Mouse (Mus musculus): ENCODE results near the gene Mettl24.
A peak's percentile ranks its signal among the peaks of the same experiment; 100 is the strongest.

Gene Mettl24

GRCm38 (mm10) chr10:40684326-40684725, 1.2 kb downstream of the Mettl24 start:
- DNase-seq (ENCODE audit: low read depth, low spot score), result no peak

- no peak for DNase-seq (ENCODE audit: low read depth, low spot score)
These were observed 2.6 kb downstream of the Mettl24 start for GRCm38 (mm10) chr10:40685641-40686040.

DNA sequence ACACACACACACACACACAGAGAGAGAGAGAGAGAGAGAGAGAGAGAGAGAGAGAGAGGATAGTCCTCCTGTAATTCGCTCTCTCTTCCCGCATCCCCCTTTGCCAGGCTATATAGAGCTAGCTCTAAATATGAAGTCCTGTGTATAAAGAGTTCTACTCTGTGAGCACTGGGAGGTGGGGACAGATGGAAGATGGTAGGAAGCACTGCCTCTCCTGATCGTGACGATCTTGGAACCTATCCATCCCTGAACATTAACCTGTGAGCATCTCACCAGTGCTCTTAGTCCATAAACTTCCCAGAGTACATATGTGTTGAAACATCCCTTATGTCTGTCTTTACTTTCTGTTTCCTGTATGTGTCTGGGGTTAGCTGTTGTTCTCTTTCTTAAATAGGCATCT, 3.9 kb downstream of the Mettl24 start:
- DNase-seq (ENCODE audit: low read depth, low spot score), result no peak

DNA sequence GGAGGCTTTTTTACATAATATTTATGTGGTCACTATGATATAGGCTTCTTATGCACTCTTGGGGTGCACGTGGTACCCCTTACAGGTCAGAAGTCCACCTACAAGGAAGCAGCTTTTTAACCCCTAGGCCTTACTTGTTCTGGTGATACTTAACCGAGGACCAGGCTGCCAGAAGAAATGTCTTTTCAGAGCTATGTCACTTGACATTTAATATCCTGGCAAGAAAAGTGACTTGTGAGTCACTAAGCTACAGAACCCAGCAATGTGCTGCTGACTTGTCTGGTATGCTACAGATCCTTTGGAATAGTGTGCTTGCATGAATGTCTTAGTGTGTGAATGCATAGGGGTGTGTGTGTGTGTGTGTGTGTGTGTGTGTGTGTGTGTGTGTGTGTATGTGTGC, 4.3 kb downstream of the Mettl24 start:
- no peak for DNase-seq (ENCODE audit: low read depth, low spot score)

- DNase-seq (ENCODE audit: low read depth, low spot score), result no peak
These were observed 5.2 kb downstream of the Mettl24 start for GRCm38 (mm10) chr10:40688266-40688665.

- no peak for DNase-seq (ENCODE audit: low read depth, low spot score)
These were observed 5.8 kb downstream of the Mettl24 start for GRCm38 (mm10) chr10:40688873-40689272.

DNA sequence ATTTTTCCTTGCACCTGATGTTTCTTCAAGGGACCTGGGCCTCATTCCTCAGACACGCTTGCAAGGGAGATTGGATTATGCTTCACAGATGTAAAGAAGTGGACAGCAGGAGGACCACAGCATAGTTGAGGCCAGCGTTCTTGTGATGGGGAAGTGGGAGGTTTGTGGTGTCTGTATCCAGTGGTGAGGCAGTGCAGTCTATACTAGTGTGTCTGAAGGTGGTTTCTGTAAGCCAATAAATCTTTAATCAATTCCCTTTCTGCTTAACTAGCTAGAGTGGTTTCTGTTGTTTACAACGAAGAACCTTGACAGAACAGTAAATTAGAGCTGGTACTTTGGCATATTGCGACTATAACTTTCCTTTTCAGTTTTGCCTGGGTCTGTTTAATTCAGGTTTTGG, 15.6 kb downstream of the Mettl24 start:
- DNase-seq (ENCODE audit: low read depth, low spot score), result no peak

- DNase-seq (ENCODE audit: low read depth, low spot score), result no peak
These were observed 28.0 kb downstream of the Mettl24 start for GRCm38 (mm10) chr10:40711127-40711526.

DNA sequence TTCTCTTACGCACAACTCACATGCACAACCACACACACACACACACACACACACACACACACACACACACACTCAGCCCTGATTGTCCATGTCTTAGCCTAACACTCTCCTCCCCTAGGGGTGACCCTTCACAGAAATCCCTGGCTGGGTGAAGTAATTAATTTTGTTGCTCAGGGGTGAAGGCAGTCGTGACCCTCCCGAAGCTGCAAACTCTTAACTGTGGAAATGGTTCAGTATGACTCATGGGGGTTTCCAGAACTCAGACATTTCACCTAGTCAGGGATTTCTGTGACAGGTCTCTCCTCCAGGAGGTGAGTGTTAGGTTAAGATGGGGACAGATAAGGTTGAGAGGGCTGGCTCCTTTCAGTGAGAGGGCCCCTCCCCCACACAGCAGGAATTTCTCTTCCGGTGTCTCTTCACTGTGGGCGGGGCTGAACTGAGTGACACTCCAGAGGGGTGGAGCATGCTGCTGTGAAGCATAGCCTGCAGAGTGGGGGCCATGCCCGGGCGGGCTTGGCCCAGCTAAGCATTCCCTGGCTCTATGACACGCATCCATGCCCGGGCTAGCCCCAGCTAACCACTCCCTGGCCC, 30.0 kb downstream of the Mettl24 start:
- DNase-seq (ENCODE audit: low read depth, low spot score), result peak; percentile 39

DNA sequence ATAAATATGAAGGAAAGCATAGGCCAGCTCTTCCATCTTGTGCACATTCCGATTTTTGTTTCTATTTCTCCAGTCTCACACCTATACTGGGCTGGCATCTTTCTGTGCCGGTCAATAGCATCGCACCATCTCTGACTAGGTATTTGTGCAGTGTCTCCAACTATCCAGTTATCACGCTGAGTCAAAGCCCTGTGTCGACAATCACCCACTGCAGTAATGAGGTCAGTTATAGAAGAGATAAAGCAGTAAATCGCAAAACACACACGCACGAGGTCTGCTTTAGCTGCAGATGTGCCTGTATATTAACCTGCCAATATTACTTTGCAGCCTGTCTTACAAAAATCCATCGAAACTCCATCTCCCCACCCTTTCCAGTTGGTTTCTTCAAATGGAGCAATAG, 30.7 kb downstream of the Mettl24 start:
- no peak for DNase-seq (ENCODE audit: low read depth, low spot score)

DNA sequence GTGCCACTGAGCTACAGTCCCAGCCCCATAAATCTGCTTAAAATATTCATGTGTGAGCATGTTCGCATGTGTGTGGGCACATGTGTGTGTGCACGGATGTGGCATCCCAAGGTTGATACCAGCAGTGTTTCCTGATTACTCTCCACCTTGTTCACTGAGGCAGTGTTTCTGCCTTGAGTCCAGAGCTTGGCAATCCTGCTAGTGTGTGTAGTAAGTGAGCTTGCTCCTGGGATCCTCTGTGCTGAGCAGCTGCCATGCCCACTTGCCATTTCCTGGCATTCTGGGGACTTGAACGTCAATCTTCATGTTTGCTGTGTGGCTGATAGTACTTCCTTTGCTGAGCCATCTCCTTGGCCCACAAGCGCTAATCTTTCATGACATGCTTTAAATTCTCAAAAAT, 32.1 kb downstream of the Mettl24 start:
- DNase-seq (ENCODE audit: low read depth, low spot score), result no peak

- no peak for DNase-seq (ENCODE audit: low read depth, low spot score)
These were observed 33.2 kb downstream of the Mettl24 start for GRCm38 (mm10) chr10:40716296-40716695.

- no peak for DNase-seq (ENCODE audit: low read depth, low spot score)
These were observed 33.6 kb downstream of the Mettl24 start for GRCm38 (mm10) chr10:40716713-40717112.

DNA sequence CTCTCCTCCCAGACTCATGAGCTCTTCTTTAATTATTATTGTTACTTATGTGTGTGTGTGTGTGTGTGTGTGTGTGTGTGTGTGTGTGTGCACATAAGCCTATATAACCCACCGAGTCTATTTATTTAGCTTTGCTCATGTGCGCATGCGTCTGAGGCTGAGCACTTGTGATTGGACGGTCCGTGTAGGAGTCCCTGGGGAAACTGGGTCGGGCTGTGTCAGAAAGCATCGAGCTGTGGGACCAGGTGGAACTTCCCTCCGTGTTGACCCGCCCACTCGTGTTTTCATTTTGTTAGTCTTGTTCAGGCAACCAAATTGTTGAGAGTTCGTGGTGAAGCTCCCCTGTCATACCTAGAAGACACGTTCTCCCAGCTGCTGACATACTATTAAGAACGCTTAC, 35.3 kb downstream of the Mettl24 start:
- no peak for DNase-seq (ENCODE audit: low read depth, low spot score)

DNA sequence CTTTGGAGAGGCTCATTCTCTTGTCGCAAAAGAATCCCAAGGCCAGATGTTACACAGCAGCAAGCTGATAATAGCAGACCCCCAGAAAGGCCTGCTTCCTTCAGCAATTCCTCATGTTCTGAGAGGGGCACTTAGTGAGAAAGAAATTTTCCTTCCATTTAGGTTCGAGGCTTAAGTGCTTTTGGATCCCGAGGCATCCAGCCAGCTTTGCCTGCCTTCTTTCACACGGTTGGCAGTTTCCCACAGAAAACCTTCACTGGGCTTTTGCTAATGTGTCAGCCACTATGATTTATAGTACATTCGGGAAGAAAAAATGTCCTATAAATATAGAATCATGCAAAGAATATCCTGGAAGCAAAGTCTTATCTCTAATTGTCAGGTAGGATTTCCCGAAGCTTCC, 36.0 kb downstream of the Mettl24 start:
- no peak for DNase-seq (ENCODE audit: low read depth, low spot score)

DNA sequence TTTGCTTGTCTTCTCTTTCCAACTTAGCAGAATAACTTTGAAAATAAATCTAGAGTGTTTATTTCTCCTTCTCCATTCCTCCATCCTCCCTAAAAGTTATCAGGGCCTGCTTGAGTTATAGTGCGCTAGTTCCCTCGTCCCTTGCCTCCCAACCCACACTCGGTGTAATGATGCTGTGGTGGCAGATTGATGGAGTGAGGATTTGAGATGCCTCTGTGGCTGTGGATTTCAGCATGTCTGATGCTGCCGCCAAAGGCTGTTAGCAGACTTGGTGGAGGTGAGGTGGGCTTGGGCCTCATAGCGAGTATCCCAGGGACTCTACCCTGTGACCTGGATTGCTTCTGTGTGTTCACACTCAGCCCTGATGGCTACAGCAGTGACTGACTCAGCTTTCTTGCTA, 37.8 kb downstream of the Mettl24 start:
- no peak for DNase-seq (ENCODE audit: low read depth, low spot score)

GRCm38 (mm10) chr10:40724342-40724741, 41.3 kb downstream of the Mettl24 start:
- no peak for DNase-seq (ENCODE audit: low read depth, low spot score)

DNA sequence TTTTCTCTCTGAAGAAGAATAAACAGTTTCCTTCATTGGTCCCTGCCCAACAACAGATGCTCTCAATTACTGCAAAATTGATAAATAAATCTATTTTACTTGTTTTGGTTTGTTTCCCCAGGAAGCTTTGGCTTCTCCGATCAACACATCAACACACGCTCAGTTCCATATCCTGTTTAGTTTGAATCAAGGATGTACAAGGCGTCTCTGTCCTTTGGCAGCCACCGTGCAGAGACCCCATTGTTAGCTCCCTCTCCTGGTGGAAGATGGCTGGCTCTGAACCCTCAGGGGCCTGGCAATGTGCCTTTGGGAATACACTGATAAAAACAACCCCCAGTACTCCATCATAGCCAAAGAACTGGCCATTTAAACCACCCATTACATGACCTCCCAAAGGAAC, 42.0 kb downstream of the Mettl24 start:
- no peak for DNase-seq (ENCODE audit: low read depth, low spot score)

DNA sequence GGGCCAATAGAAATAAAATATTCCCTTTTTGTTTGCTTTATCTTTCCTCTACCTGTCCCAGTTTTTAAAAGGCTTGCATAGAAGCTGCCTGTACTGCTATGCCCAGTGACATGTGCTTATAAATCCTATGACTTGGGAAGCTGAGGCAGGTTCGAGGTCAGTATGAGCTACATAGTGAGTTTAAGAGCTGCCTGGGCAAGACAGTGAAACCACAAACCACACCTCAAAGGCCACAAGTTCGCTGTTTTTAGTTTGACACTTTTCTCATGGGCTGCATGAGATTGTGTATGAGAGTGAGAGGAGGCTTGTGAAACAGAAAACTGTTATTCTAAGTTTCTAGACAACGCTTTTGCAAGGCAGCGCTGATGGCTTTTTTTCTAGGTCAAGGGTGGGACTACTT, 42.4 kb downstream of the Mettl24 start:
- no peak for DNase-seq (ENCODE audit: low read depth, low spot score)

DNA sequence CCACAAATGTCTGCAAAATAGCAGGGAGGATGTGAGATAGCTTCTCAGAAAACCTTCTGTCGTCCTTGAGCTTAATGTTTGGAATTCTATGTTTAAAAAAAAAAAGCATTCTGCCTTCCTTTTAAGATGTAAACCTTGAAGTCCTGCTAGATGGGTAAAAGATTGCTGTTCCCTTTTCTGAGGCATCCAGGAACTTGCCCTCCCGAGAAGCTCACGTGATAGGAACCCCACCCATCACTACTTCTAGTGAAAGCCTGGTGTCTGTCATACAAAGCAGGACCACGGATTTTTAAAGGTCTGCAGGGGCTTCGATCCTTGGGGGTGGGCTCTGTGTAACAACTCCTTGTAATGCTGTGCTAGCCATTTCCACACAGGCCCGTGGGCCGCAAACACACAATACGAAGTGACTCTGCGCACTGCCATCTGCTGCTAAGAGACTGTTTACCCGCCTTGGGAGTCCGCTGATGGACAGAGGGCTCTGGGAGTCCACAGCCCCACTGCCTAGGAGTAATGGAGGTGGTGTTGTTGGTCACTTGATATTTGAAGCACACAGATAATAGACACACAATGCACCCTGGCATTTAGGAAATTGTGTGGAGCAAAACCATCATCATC, 43.3 kb downstream of the Mettl24 start:
- no peak for DNase-seq (ENCODE audit: low read depth, low spot score)

DNA sequence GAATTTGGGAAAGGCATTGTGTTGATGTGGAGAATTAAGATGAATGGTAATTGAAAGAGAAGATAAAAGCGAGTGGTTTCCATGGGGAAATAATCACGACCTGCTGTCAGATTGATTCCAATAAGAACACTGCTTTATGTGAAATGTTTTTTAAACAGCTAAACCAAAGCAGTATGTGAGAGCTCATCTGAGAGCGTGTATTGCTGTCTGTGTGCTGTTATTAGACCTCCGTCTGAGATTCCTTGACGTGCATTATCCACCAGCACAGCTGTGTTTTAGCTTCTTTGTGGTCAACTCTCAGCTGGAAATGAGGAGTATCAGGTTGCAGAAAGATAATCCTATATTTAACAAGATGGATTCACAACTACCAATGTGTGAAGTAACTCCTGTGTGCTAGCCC, 43.9 kb downstream of the Mettl24 start:
- no peak for DNase-seq (ENCODE audit: low read depth, low spot score)

- no peak for DNase-seq (ENCODE audit: low read depth, low spot score)
These were observed 47.1 kb downstream of the Mettl24 start for GRCm38 (mm10) chr10:40730200-40730599.

GRCm38 (mm10) chr10:40733291-40733690, 50.2 kb downstream of the Mettl24 start:
- DNase-seq (ENCODE audit: low read depth, low spot score), result no peak

- DNase-seq (ENCODE audit: low read depth, low spot score), result no peak
These were observed 53.1 kb downstream of the Mettl24 start for GRCm38 (mm10) chr10:40736172-40736571.
